Mouse (Mus musculus) midbrain, embryonic 15.5 days (tissue): ENCODE results near the gene Ddx4. TPM values are rescaled to one million over a fixed set of nuclear protein-coding genes. Genes with fewer than 3 reads are reported as not detected.
"Not testable (repeated sequence)": the region's sequence is repeated elsewhere in the genome, so short reads cannot be mapped to it uniquely, and the experiment has no call there.

ENCODE experiments used
- ATAC-seq: fragments of 200-750 bp; cut with Nextera tagmentation; replicated peaks from 2 replicates; pipeline ENCODE4 v1.8.0; 2017; ENCODE audit warnings: moderate TSS enrichment
- H3K27ac ChIP-seq: fragments of 300-500 bp; sonication (generic); 2 replicates; pipeline ENCODE4 v1.5.1; 2015; ENCODE audit warnings: mild to moderate bottlenecking, inconsistent platforms
- H3K27me3 ChIP-seq: fragments of 300-500 bp; sonication (generic); replicated peaks from 2 replicates; pipeline ENCODE4 v1.6.1; 2015; ENCODE audit warnings: inconsistent platforms
- H3K36me3 ChIP-seq: fragments of 300-500 bp; sonication (generic); replicated peaks from 2 replicates; pipeline ENCODE4 v1.6.1; 2015; ENCODE audit warnings: inconsistent platforms
- H3K4me1 ChIP-seq: fragments of 300-500 bp; sonication (generic); 2 replicates; pipeline ENCODE4 v1.6.1; 2015; ENCODE audit warnings: inconsistent platforms
- H3K4me2 ChIP-seq: fragments of 300-500 bp; sonication (generic); 2 replicates; pipeline ENCODE4 v1.6.1; 2015; ENCODE audit warnings: inconsistent platforms, mild to moderate bottlenecking, moderate library complexity
- H3K4me3 ChIP-seq: fragments of 300-500 bp; sonication (generic); 2 replicates; pipeline ENCODE4 v1.5.1; 2015; ENCODE audit warnings: mild to moderate bottlenecking, inconsistent platforms
- H3K9ac ChIP-seq: fragments of 300-500 bp; sonication (generic); 2 replicates; pipeline ENCODE4 v1.6.1; 2015; ENCODE audit warnings: mild to moderate bottlenecking, inconsistent platforms
- H3K9me3 ChIP-seq: fragments of 300-500 bp; sonication (generic); 2 replicates; pipeline ENCODE4 v1.6.1; 2016; ENCODE audit warnings: inconsistent platforms
- WGBS: fragments of 180-500 bp; shearing (Covaris S2); methylation state at CpG from one replicate; pipeline ENCODE4 v1.1.7; 2015; ENCODE audit warnings: mixed read lengths; 5-methylcytosine and 5-hydroxymethylcytosine counted together
- polyA plus RNA-seq: library from polyadenylated mRNA; unstranded; fragments of >200 nt; fragmentation: Nextera tagmentation; extraction: Ambion mirVana; gene quantifications from 2 replicates; pipeline ENCODE4 v1.2.1, GENCODE M21; 2015

Ddx4 gene
- polyA plus RNA-seq, 1 experiment from 2014 or later, result 0.77 TPM

DNA sequence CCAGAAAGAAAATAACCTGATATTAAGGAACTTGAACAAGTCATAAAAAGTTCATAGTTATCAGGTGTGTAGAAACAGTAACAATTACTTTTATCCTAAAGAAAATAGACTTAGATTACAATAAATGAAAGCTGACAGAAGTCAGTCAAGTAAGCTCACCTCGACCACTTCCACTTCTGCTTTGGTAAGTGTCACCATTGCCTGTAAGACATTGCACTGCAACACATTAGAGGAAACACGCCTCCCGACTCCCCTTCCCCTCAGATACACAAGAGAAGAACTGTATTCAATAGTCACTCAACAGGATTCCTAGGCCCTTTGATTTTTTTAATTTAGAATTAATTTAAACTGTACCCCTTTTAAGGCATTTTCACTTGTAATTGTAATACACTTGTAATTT, 27.7 kb downstream of the Ddx4 start:
- H3K4me2 ChIP-seq, result no peak overlapping the region
- H3K36me3 ChIP-seq, result no peaks in the 10 kb centered on the region
- no peak for ATAC-seq
- WGBS, result 82% methylated on average over 3 of the region's 3 CpGs
- H3K4me1 ChIP-seq, result no peaks in the 10 kb centered on the region
- H3K9me3 ChIP-seq, result no peaks in the 10 kb centered on the region
- H3K27me3 ChIP-seq, result no peaks in the 10 kb centered on the region
- H3K4me3 ChIP-seq, result no peak overlapping the region
- no peak overlapping the region for H3K9ac ChIP-seq
- H3K27ac ChIP-seq, result no peak overlapping the region

DNA sequence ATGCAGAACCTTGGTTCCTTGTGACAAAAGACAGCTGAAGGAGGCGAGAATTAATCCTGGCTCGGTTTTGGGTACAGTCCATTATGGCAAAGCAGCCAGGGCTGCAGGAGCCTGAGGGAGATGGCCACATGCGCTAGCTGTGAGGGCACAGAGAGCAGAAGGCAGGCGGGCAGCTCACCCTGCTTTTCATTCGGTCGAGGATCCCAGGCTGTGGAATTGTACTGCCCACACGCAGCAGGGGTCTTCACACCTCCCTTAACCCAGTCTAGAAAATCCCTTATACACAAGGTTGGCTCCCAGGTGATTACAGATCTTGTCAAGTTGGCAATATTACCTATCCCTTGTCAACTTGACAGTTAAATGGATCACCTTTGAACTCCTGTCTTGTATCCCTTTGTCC, 28.6 kb downstream of the Ddx4 start:
- ATAC-seq, result no peak
- H3K9me3 ChIP-seq, result no peaks in the 10 kb centered on the region
- WGBS, result 51% methylated on average over 7 of the region's 7 CpGs
- no peak overlapping the region for H3K27ac ChIP-seq
- no peak overlapping the region for H3K4me3 ChIP-seq
- no peak overlapping the region for H3K9ac ChIP-seq
- H3K36me3 ChIP-seq, result no peaks in the 10 kb centered on the region
- no peaks in the 10 kb centered on the region for H3K4me1 ChIP-seq
- H3K27me3 ChIP-seq, result no peaks in the 10 kb centered on the region
- H3K4me2 ChIP-seq, result no peak overlapping the region

DNA sequence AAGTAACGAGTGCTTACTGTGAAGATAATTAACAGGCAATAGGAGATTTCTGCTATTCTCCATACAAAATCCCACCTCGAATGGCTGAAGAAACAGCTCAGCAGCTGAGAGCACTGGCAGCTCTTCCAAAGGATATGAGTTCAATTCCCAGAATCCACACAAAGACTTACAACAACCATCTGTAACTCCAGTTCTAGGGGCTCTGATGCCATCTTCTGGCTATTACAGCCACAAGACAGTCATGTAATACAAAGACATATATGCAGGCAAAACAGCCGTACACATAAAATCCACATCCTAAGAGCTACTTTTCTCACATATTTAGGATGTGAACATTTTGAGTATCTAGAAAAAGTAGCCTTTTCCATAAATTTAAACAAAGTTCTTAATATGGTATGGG, 30.7 kb downstream of the Ddx4 start:
- no peak overlapping the region for H3K27ac ChIP-seq
- H3K27me3 ChIP-seq, result no peaks in the 10 kb centered on the region
- no peak overlapping the region for H3K4me3 ChIP-seq
- no peaks in the 10 kb centered on the region for H3K9me3 ChIP-seq
- WGBS, result 83% methylated on average over 3 of the region's 3 CpGs
- no peak overlapping the region for H3K4me2 ChIP-seq
- H3K4me1 ChIP-seq, result no peaks in the 10 kb centered on the region
- no peaks in the 10 kb centered on the region for H3K36me3 ChIP-seq
- ATAC-seq, result no peak
- H3K9ac ChIP-seq, result no peak overlapping the region

DNA sequence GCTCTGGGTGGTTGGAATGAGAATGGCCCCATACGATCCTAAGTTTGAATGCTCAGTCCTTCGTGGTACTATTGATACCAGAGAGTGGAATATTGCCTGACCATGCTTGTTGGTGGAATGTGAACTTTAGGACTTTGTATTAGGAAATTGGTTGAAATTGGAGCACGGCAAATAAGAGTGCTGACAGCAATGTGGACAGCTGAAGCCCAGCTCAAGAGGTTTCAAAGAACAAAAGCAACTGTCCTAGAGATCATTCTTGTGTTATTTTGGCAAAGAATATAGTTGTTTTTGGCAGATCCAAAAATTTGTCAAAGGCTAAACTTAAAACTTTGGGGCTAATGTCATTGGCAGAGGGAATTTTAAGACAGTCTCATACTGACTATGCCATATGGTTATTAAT, 43.7 kb downstream of the Ddx4 start:
- whole genome bisulfite sequencing, result 93% methylated on average over 3 of the region's 3 CpGs
- Histone ChIP-seq H3K4me3 (no peak overlapping the region), H3K36me3 (no peaks in the 10 kb centered on the region), H3K4me2 (no peak overlapping the region), H3K9me3 (no peaks in the 10 kb centered on the region), H3K9ac (no peak overlapping the region), H3K27ac (no peak overlapping the region), H3K4me1 (no peaks in the 10 kb centered on the region), H3K27me3 (no peaks in the 10 kb centered on the region)
- no peak for ATAC-seq

DNA sequence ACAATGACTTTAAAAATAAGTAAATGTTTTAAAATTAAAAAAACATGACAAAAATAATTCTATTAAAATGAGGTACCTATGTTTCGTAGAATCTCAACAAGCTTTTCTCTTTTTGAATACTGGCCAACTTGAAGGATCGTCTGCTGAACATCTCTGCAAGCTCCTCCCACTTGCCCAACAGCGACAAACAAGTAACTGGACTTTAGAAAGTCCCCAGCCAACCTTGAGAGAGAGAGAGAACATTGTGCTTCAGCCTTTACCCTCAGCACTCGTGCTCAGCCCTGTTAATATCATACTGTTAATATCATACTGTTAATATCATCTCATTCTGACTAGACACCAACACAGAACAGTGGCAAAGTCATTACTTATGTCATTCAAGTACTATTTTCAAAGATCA, 47.9 kb downstream of the Ddx4 start:
- H3K4me2 ChIP-seq, result no peak overlapping the region
- no peaks in the 10 kb centered on the region for H3K4me1 ChIP-seq
- H3K36me3 ChIP-seq, result no peaks in the 10 kb centered on the region
- WGBS, result 72% methylated on average over 4 of the region's 4 CpGs
- H3K4me3 ChIP-seq, result no peak overlapping the region
- no peaks in the 10 kb centered on the region for H3K9me3 ChIP-seq
- ATAC-seq, result no peak
- H3K27ac ChIP-seq, result no peak overlapping the region
- no peak overlapping the region for H3K9ac ChIP-seq
- no peaks in the 10 kb centered on the region for H3K27me3 ChIP-seq

DNA sequence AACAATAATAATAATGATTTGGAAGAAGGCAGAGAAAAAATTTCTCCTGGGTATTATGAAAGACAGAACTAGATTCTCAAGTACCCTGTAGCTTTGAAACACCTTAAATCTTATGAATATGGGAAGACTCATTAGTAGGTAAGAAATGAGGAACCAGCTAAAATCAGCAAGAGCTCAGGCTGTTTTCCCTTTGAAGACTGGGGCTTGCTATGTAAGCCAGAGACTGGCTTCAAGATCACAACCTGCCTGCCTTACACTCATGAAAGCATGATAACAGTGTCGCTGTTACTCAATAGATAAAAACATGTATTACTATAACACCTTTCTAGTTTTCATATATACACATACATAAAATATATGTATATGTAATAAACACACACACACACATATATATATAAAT, 48.4 kb downstream of the Ddx4 start:
- no peak overlapping the region for H3K27ac ChIP-seq
- H3K27me3 ChIP-seq, result no peaks in the 10 kb centered on the region
- no peak for ATAC-seq
- no peak overlapping the region for H3K4me3 ChIP-seq
- H3K36me3 ChIP-seq, result no peaks in the 10 kb centered on the region
- no peak overlapping the region for H3K9ac ChIP-seq
- no peaks in the 10 kb centered on the region for H3K4me1 ChIP-seq
- no peak overlapping the region for H3K4me2 ChIP-seq
- WGBS, result 91% methylated on average over 1 of the region's 1 CpGs
- no peaks in the 10 kb centered on the region for H3K9me3 ChIP-seq

DNA sequence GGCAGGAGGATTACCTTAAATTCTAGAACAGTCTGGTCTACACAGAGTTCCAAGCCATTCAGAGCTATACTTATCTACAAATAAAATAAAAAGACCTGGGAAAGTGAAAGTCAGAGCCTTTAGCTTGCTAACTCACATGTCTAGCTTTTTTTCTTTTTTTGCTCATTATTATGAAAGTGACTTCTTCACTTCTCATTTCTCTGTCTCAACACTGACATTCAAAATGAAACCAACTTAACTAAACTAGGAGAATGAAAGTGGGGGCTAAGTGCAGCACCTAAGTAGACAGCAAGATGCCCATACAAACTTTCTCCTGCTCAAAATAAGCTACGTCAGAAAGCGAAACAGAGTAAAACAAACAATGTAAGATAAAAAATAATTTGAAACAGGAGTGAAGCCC, 49.7 kb downstream of the Ddx4 start:
- H3K4me2 ChIP-seq, result no peak overlapping the region
- 89% methylated on average over 2 of the region's 2 CpGs for WGBS
- H3K27ac ChIP-seq, result no peak overlapping the region
- no peaks in the 10 kb centered on the region for H3K27me3 ChIP-seq
- H3K9ac ChIP-seq, result no peak overlapping the region
- ATAC-seq, result no peak
- H3K4me3 ChIP-seq, result no peak overlapping the region
- no peaks in the 10 kb centered on the region for H3K9me3 ChIP-seq
- H3K4me1 ChIP-seq, result no peaks in the 10 kb centered on the region
- no peaks in the 10 kb centered on the region for H3K36me3 ChIP-seq

DNA sequence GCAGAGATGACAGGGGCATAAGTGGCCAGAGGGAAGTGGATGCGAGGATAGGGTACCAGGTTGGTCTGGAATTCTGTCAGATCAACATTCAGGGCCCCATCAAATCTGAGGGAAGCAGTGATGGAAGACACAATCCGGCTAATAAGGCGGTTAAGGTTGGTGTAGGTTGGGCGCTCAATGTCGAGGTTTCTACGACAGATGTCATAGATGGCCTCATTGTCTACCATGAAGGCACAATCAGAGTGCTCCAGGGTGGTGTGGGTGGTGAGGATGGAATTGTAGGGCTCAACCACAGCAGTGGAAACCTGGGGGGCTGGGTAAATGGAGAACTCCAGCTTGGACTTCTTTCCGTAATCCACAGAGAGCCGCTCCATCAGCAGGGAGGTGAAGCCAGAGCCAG, 58.0 kb downstream of the Ddx4 start, which contains the start of gene Il31ra:
Gene Il31ra (minus strand): TSS at position 101 of the 400 bp plus-strand sequence.
- not testable (repeated sequence) for H3K4me3 ChIP-seq, H3K27ac ChIP-seq, H3K36me3 ChIP-seq, H3K9me3 ChIP-seq, H3K9ac ChIP-seq, H3K4me1 ChIP-seq, H3K27me3 ChIP-seq, ATAC-seq, H3K4me2 ChIP-seq
- 97% methylated on average over 4 of the region's 8 CpGs for WGBS

DNA sequence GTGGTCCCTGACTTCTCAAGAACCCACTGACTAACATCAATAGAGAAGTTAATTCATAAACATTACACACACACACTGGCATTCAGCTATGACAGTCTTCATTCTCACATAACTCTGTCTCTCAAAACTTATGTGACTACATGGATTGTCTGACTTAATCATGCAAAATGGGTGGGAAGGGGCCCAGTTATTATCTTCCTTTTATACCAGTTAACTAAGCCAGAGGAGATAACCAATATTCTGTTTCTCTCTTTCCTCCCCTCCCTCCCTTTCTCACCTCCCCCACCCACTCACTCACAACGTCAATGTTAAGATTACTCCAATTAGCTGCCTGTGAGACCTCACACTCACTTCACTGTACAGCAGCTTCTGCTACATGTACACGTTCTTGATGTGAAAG, 62.0 kb downstream of the Ddx4 start:
- H3K27ac ChIP-seq, result no peak overlapping the region
- WGBS, result 48% methylated on average over 2 of the region's 2 CpGs
- no peak overlapping the region for H3K4me2 ChIP-seq
- no peak overlapping the region for H3K4me3 ChIP-seq
- H3K4me1 ChIP-seq, result no peaks in the 10 kb centered on the region
- H3K27me3 ChIP-seq, result no peaks in the 10 kb centered on the region
- ATAC-seq, result no peak
- H3K9ac ChIP-seq, result no peak overlapping the region
- no peaks in the 10 kb centered on the region for H3K9me3 ChIP-seq
- no peaks in the 10 kb centered on the region for H3K36me3 ChIP-seq

DNA sequence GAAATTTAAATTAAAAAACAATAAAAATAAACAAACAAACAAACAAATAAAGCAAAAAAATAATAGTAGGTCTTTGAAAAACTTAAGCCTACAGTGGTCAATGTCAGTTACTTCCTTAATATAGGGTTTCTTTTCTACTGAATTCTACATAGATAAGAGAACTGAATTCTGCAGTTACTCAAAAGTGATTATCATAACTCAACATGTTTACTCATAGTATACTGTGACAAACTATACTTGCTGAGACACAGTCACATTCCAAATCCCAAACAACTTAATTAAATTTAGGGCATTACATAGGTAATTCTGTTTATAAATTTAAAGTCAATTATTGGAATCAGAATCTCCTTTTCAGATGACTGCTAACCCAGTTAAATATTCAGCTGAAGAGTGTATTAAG, 62.6 kb downstream of the Ddx4 start:
- no peak overlapping the region for H3K4me3 ChIP-seq
- ATAC-seq, result no peak
- H3K4me2 ChIP-seq, result no peak overlapping the region
- no peaks in the 10 kb centered on the region for H3K9me3 ChIP-seq
- no peaks in the 10 kb centered on the region for H3K27me3 ChIP-seq
- no peaks in the 10 kb centered on the region for H3K36me3 ChIP-seq
- H3K9ac ChIP-seq, result no peak overlapping the region
- H3K4me1 ChIP-seq, result no peaks in the 10 kb centered on the region
- no peak overlapping the region for H3K27ac ChIP-seq

DNA sequence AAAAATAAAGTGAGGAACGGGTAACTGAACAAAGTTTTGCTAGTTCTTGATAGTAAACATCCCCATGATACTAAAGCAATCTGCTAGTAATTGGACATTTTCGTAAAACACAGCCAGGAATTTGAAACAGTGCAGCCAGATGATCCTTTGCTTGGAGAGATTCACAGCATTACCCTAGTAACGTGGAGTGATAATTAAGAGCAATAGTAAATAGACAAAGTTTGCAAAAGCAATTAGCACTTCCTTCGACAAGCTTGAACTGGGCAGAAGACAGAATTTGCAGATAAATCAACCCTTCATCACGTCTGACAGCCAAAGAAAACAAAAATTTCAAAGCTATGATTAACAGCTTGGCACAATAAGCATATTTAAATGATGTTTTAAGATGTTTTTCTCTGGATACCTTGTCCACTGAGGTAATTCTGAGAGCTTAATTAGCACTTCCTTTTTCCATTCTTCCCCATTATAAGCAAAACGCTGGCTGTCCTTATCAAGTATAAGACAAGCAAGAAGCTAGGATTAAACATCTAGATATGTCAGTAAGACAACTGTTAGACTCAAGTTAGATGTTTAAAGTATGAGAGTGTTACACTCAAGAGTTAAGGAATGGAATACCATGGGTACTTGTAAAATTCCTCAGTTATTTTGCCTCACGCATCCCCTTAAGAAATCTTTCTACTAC, 67.6 kb downstream of the Ddx4 start:
- H3K4me1 ChIP-seq, result no peaks in the 10 kb centered on the region
- H3K9ac ChIP-seq, result no peak overlapping the region
- ATAC-seq, result no peak
- H3K27ac ChIP-seq, result no peak overlapping the region
- H3K4me2 ChIP-seq, result no peak overlapping the region
- H3K27me3 ChIP-seq, result no peaks in the 10 kb centered on the region
- H3K9me3 ChIP-seq, result no peaks in the 10 kb centered on the region
- WGBS, result 76% methylated on average over 7 of the region's 7 CpGs
- no peaks in the 10 kb centered on the region for H3K36me3 ChIP-seq
- H3K4me3 ChIP-seq, result no peak overlapping the region

DNA sequence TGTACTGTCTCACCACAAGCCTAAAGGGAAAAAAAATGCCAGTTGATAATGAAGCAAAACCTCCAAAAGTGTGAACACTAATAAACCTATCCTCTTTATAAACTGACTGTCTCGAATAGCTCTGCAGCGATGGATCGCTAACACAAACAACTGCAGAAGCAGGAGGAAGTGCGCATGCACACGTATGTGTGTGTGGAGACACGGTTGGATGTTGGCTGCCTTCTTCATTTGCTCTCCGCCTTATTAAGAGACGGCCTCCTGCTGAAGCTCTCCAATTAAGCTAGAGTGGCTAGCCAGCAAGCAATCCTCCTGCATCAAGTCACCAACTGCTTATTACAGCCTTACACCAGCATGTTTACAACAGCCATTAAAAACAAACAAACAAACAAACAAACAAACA, 70.0 kb downstream of the Ddx4 start:
- Histone ChIP-seq H3K4me2 (no peak overlapping the region), H3K27ac (no peak overlapping the region), H3K36me3 (no peaks in the 10 kb centered on the region), H3K4me1 (no peaks in the 10 kb centered on the region), H3K9ac (no peak overlapping the region), H3K27me3 (no peaks in the 10 kb centered on the region), H3K4me3 (no peak overlapping the region), H3K9me3 (no peaks in the 10 kb centered on the region)
- no peak for ATAC-seq
- WGBS, result 84% methylated on average over 8 of the region's 8 CpGs

DNA sequence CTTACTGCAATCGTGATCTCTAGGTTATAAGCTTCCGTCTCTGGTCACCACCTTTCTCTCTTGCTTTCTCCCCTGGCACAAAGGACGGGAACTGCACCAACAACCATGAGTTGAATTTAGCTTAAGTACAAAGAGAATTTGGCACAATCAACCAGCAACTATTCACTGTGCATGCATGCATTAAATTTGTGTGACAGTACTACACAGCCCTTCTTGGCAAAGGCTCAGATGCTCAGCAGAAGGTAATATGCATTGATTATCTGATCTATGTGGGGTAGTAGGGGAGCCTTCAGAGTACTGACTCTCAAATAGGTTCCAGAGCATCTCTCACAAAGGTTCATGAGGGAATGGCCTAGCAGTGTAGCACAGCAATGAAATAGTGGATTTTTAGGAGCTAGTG, 70.5 kb downstream of the Ddx4 start:
- no peaks in the 10 kb centered on the region for H3K9me3 ChIP-seq
- no peak overlapping the region for H3K27ac ChIP-seq
- no peaks in the 10 kb centered on the region for H3K4me1 ChIP-seq
- H3K4me2 ChIP-seq, result no peak overlapping the region
- ATAC-seq, result no peak
- H3K9ac ChIP-seq, result no peak overlapping the region
- 69% methylated on average over 3 of the region's 3 CpGs for WGBS
- no peaks in the 10 kb centered on the region for H3K27me3 ChIP-seq
- no peak overlapping the region for H3K4me3 ChIP-seq
- no peaks in the 10 kb centered on the region for H3K36me3 ChIP-seq
